Mouse (Mus musculus) CH12.LX (cell line): Measurements from ENCODE around the gene Ldah. TPM values are rescaled to one million over a fixed set of nuclear protein-coding genes. Genes with fewer than 3 reads are reported as not detected.

Source experiments
- DNase-seq: peaks from one replicate; pipeline ENCODE4 v3.0.0-alpha.2; 2013; ENCODE audit errors: extremely low read depth
- H3K27ac ChIP-seq: 2 replicates; pipeline ENCODE4 v1.5.1; 2012; ENCODE audit warnings: low read depth, mild to moderate bottlenecking, control low read depth, moderate library complexity; ENCODE audit not compliant: insufficient read depth
- H3K27me3 ChIP-seq: replicated peaks from 2 replicates; pipeline ENCODE3; 2012; ENCODE audit warnings: inconsistent platforms
- H3K36me3 ChIP-seq, 2 experiments: replicated peaks in 1 of 2; 2 replicates each; pipeline versions ENCODE3 to v1.6.1; 2012; ENCODE audit warnings: inconsistent platforms in 1 of 2, low read length in 1 of 2, mild to moderate bottlenecking in 1 of 2, mixed read lengths in 1 of 2, moderate library complexity in 1 of 2; ENCODE audit not compliant: control insufficient read depth in 1 of 2, insufficient read depth in 1 of 2
- H3K4me1 ChIP-seq, 2 experiments: 2 replicates each; pipeline ENCODE4 v1.6.1; 2012; ENCODE audit warnings: inconsistent platforms in 1 of 2, moderate library complexity in 1 of 2; ENCODE audit not compliant: insufficient read depth in 2 of 2, control insufficient read depth in 1 of 2
- H3K4me2 ChIP-seq: 2 replicates; pipeline ENCODE4 v1.6.1; 2012; ENCODE audit warnings: low read depth, mild to moderate bottlenecking, control low read depth; ENCODE audit not compliant: poor library complexity, insufficient read depth, severe bottlenecking
- H3K4me3 ChIP-seq, 3 experiments: fragments of 150-350 bp in 1 of 3; sonication (generic) in 1 of 3; replicated peaks in 1 of 3; 2 replicates each; pipeline versions ENCODE3 to v1.5.1; 2011 to 2012; ENCODE audit warnings: low read depth in 2 of 3, low read length in 2 of 3, mild to moderate bottlenecking in 2 of 3, moderate library complexity in 2 of 3, control low read depth in 1 of 3, improper control_type of control experiment in 1 of 3, inconsistent platforms in 1 of 3, mixed read lengths in 1 of 3; ENCODE audit not compliant: poor library complexity in 1 of 3
- H3K79me2 ChIP-seq: replicated peaks from 2 replicates; pipeline ENCODE4 v1.6.1; 2012; ENCODE audit warnings: mild to moderate bottlenecking, moderate library complexity; ENCODE audit not compliant: control insufficient read depth, poor library complexity, insufficient read depth, severe bottlenecking; ENCODE audit errors: extremely low read depth
- H3K9ac ChIP-seq: 2 replicates; pipeline ENCODE4 v1.6.1; 2012; ENCODE audit warnings: low read depth, mild to moderate bottlenecking, control low read depth, moderate library complexity; ENCODE audit not compliant: insufficient read depth
- H3K9me3 ChIP-seq: replicated peaks from 2 replicates; pipeline ENCODE3; 2012; ENCODE audit warnings: low read length, inconsistent platforms, mixed read lengths
- ELF1 ChIP-seq: IDR thresholded peaks from 2 replicates; pipeline ENCODE4 v1.6.1; 2014; ENCODE audit warnings: low read depth, mild to moderate bottlenecking, inconsistent platforms, low read length, improper control_type of control experiment
- JUN ChIP-seq: IDR thresholded peaks from 2 replicates; pipeline ENCODE4 v1.6.1; 2011; ENCODE audit warnings: low read depth, mild to moderate bottlenecking, low read length, improper control_type of control experiment, moderate library complexity; ENCODE audit not compliant: insufficient read depth
- MAFK ChIP-seq: IDR thresholded peaks from 2 replicates; pipeline ENCODE4 v1.6.1; 2011; ENCODE audit warnings: low read length, improper control_type of control experiment; ENCODE audit not compliant: insufficient replicate concordance
- MAX ChIP-seq: IDR thresholded peaks from 2 replicates; pipeline ENCODE4 v1.6.1; 2011; ENCODE audit warnings: low read length, improper control_type of control experiment
- MEF2A ChIP-seq: IDR thresholded peaks from 2 replicates; pipeline ENCODE4 v1.6.1; 2014; ENCODE audit warnings: low read depth, mild to moderate bottlenecking, inconsistent platforms, low read length, improper control_type of control experiment, borderline replicate concordance
- MYC ChIP-seq: IDR thresholded peaks from 2 replicates; pipeline ENCODE4 v1.6.1; 2011; ENCODE audit warnings: low read depth, mild to moderate bottlenecking, improper control_type of control experiment, low read length
- NRF1 ChIP-seq: IDR thresholded peaks from 2 replicates; pipeline ENCODE4 v1.6.1; 2014; ENCODE audit warnings: low read depth, mild to moderate bottlenecking, inconsistent platforms, low read length, improper control_type of control experiment, moderate library complexity
- POLR2A ChIP-seq: IDR thresholded peaks from 2 replicates; pipeline ENCODE4 v1.6.1; 2011; ENCODE audit warnings: low read depth, mild to moderate bottlenecking, improper control_type of control experiment, low read length
- POLR2AphosphoS2 ChIP-seq: IDR thresholded peaks from 2 replicates; pipeline ENCODE4 v1.6.1; 2011; ENCODE audit warnings: low read depth, low read length, improper control_type of control experiment
- RAD21 ChIP-seq: IDR thresholded peaks from 2 replicates; pipeline ENCODE4 v1.6.1; 2011; ENCODE audit warnings: low read depth, mild to moderate bottlenecking, low read length, improper control_type of control experiment, moderate library complexity
- RCOR1 ChIP-seq: conservative IDR thresholded peaks from 2 replicates; pipeline ENCODE4 v1.6.1; 2012; ENCODE audit warnings: low read depth, mild to moderate bottlenecking, inconsistent platforms, low read length, improper control_type of control experiment
- SMC3 ChIP-seq: IDR thresholded peaks from 2 replicates; pipeline ENCODE4 v1.6.1; 2011; ENCODE audit warnings: low read depth, low read length, improper control_type of control experiment
- TBP ChIP-seq: conservative IDR thresholded peaks from 2 replicates; pipeline ENCODE4 v1.6.1; 2011; ENCODE audit warnings: low read depth, low read length, improper control_type of control experiment
- ZMIZ1 ChIP-seq: IDR thresholded peaks from 2 replicates; pipeline ENCODE4 v1.6.1; 2012; ENCODE audit warnings: low read depth, mild to moderate bottlenecking, inconsistent platforms, low read length, improper control_type of control experiment
- dilution Hi-C: fragments of 300-500 bp; cut with MboI; formaldehyde crosslinking; loops from 2 replicates; pipeline ENCODE4 v1.14.3; 2020; ENCODE audit warnings: low sequenced_read_pairs; ENCODE audit not compliant: extremely low pct_unique_long_range_greater_than_20kb, extremely low pct_ligation_motif_present
- in situ Hi-C: fragments of 300-500 bp; cut with MboI; formaldehyde crosslinking; loops from 3 replicates; pipeline ENCODE4 v1.14.3; 2019; ENCODE audit warnings: low sequenced_read_pairs, low pct_ligation_motif_present, low pct_unique_long_range_greater_than_20kb, mixed read lengths
- polyA plus RNA-seq: library from polyadenylated mRNA; unstranded; fragments of >175 nt; gene quantifications from 2 replicates; pipeline ENCODE4 v1.2.1, GENCODE M21; 2012; ENCODE audit warnings: low read depth; ENCODE audit not compliant: insufficient read length
- total RNA-seq, 2 experiments: library from RNA; depleted of rRNA; stranded (reverse); fragments of 300-350 nt in 1 of 2; fragments of >200 nt in 1 of 2; gene quantifications; 2 replicates each; pipeline ENCODE4 v1.2.3; 2012 to 2014

Gene Ldah
- total and polyA plus RNA-seq, 3 experiments, result 18.2 to 41.5 (median 34.5) TPM

DNA sequence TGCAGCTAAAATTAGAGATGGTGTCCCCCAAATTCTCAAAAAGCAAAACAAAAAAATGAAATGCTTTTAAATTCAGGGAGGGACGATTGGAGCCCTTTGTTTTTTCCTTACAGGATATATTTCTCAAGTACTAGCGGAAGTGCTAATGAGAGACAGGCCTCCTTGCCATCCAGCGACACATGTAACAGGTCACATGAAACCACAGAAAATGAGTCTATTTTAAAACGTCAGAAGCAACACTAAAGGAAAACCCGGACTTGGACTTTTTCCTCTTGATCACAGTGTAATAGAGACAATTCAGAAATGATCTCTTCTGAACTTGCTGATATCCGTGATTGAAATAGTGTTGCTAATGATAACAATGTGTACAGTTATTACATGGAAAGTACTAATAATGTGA, 27.0 kb upstream of the Ldah start:
- DNase-seq, result no peak
- no peaks in the 10 kb centered on the region for H3K9me3 ChIP-seq
- no peaks in the 10 kb centered on the region for H3K79me2 ChIP-seq
- in situ Hi-C loops, result no loop called here
- H3K9ac ChIP-seq, result no peak overlapping the region
- no peaks in the 10 kb centered on the region for H3K27me3 ChIP-seq
- H3K4me2 ChIP-seq, result no peak overlapping the region
- no peaks in the 10 kb centered on the region for H3K36me3 ChIP-seq
- H3K4me3 ChIP-seq, result no peak overlapping the region
- TF ChIP-seq SMC3 (no peak), ZMIZ1 (no peak)
- TF ChIP-seq, all 38 proteins: peak for 0
- no peaks in the 10 kb centered on the region for H3K4me1 ChIP-seq
- no peak overlapping the region for H3K27ac ChIP-seq
- dilution Hi-C loops, result no loop called here

DNA sequence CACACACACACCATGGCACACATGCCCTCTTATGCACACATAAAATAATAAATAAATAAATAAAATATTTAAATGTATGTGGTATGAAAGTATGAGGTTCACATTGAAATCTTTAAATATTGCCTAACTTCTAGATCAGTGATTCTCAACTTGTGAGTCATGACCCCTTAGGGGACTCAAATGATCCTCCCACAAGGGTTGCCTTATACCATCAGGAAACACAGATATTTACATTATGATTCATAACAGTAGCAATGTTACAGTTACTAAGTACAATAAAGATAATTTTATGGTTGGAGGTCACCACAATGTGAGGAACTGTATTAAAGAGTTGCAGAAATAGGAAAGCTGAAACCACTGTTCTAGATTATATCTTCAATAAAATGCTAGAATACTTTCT, 26.2 kb upstream of the Ldah start:
- no peak overlapping the region for H3K4me2 ChIP-seq
- in situ Hi-C loops (no loop called here), dilution Hi-C loops (no loop called here)
- no peaks in the 10 kb centered on the region for H3K9me3 ChIP-seq
- H3K4me3 ChIP-seq, result no peak overlapping the region
- DNase-seq, result no peak
- no peaks in the 10 kb centered on the region for H3K36me3 ChIP-seq
- no peak for TF ChIP-seq POLR2AphosphoS2
- TF ChIP-seq MAFK, result no peak
- H3K27ac ChIP-seq, result no peak overlapping the region
- no peaks in the 10 kb centered on the region for H3K79me2 ChIP-seq
- H3K9ac ChIP-seq, result no peak overlapping the region
- no peaks in the 10 kb centered on the region for H3K4me1 ChIP-seq
- no peaks in the 10 kb centered on the region for H3K27me3 ChIP-seq

DNA sequence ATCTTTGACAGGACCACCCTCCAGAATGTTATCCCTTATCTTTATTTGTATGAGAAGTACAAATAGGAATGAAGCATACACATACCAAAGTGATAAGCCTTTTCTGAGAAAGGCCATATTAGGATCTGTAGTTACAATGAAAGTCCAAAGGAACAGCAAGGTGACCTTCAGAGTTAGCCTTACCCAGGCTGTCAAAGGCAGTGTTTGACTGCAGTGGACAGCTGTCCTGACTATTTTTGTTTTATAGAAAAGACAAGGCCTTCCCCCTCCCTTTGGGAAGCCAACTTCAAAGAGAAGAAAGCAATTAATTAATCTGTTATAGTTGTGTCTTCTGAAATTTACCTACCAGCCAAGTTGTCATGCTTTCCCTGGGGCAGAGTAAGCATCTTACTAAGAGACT, 23.4 kb upstream of the Ldah start:
- H3K9me3 ChIP-seq, result no peaks in the 10 kb centered on the region
- H3K27me3 ChIP-seq, result no peaks in the 10 kb centered on the region
- H3K79me2 ChIP-seq, result no peaks in the 10 kb centered on the region
- in situ Hi-C loops (no loop called here), dilution Hi-C loops (no loop called here)
- no peak overlapping the region for H3K4me2 ChIP-seq
- no peak for DNase-seq
- no peaks in the 10 kb centered on the region for H3K4me1 ChIP-seq
- H3K9ac ChIP-seq, result no peak overlapping the region
- TF ChIP-seq POLR2A, result no peak
- no peak for TF ChIP-seq MYC
- TF ChIP-seq NRF1, result no peak
- no peaks in the 10 kb centered on the region for H3K36me3 ChIP-seq
- H3K4me3 ChIP-seq, result no peak overlapping the region
- H3K27ac ChIP-seq, result no peak overlapping the region

DNA sequence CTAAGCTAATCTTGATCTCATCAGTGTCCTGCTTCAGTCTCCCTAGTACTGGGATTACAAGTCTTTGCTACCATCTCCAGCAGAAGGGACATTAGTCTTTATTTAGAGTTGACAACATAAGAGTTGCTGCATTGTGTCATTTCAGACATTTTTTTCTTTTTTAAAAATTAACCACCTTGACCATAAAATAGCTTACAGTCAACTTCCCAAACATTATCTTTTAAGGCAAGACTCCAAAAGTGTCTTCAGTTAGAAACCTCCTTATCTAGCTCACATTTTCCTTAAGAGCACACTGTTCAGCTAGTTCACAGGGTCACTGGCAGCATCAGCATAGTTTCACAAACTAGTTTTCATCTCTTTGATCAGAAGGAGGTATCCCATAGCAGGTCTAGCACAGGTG, 19.7 kb upstream of the Ldah start:
- no peaks in the 10 kb centered on the region for H3K36me3 ChIP-seq
- no peak overlapping the region for H3K4me2 ChIP-seq
- dilution Hi-C loops, result no loop called here
- no peak overlapping the region for H3K27ac ChIP-seq
- no peaks in the 10 kb centered on the region for H3K4me1 ChIP-seq
- TF ChIP-seq MEF2A (no peak), JUN (no peak), RCOR1 (no peak), MAX (no peak), ELF1 (no peak), MAFK (no peak), TBP (no peak), RAD21 (no peak)
- no peak for DNase-seq
- H3K79me2 ChIP-seq, result no peaks in the 10 kb centered on the region
- H3K4me3 ChIP-seq, result no peak overlapping the region
- H3K27me3 ChIP-seq, result no peaks in the 10 kb centered on the region
- no peaks in the 10 kb centered on the region for H3K9me3 ChIP-seq
- in situ Hi-C loops, result no loop called here
- no peak overlapping the region for H3K9ac ChIP-seq
